Mouse (Mus musculus) intestine, embryonic 15.5 days (tissue): ENCODE data around the gene Pfkfb4. TPM values are rescaled to one million over a fixed set of nuclear protein-coding genes. Genes with fewer than 3 reads are reported as not detected.

ENCODE experiments used
- ATAC-seq: fragments of 200-750 bp; cut with Nextera tagmentation; 2 replicates; pipeline ENCODE4 v1.8.0; 2017; ENCODE audit warnings: moderate TSS enrichment, moderate library complexity
- H3K27ac ChIP-seq: fragments of 300-500 bp; sonication (generic); 2 replicates; pipeline ENCODE4 v1.5.1; 2015; ENCODE audit warnings: mild to moderate bottlenecking, inconsistent platforms
- H3K27me3 ChIP-seq: fragments of 300-500 bp; sonication (generic); replicated peaks from 2 replicates; pipeline ENCODE4 v1.6.1; 2015; ENCODE audit warnings: inconsistent platforms
- H3K36me3 ChIP-seq: fragments of 300-500 bp; sonication (generic); 2 replicates; pipeline ENCODE4 v1.6.1; 2015; ENCODE audit warnings: inconsistent platforms
- H3K4me1 ChIP-seq: fragments of 300-500 bp; sonication (generic); replicated peaks from 2 replicates; pipeline ENCODE4 v1.6.1; 2015; ENCODE audit warnings: inconsistent platforms
- H3K4me2 ChIP-seq: fragments of 300-500 bp; sonication (generic); replicated peaks from 2 replicates; pipeline ENCODE4 v1.6.1; 2015; ENCODE audit warnings: mild to moderate bottlenecking, inconsistent platforms
- H3K4me3 ChIP-seq: fragments of 300-500 bp; sonication (generic); replicated peaks from 2 replicates; pipeline ENCODE4 v1.5.1; 2015; ENCODE audit warnings: inconsistent platforms
- H3K9ac ChIP-seq: fragments of 300-500 bp; sonication (generic); 2 replicates; pipeline ENCODE4 v1.6.1; 2015; ENCODE audit warnings: inconsistent platforms
- H3K9me3 ChIP-seq: fragments of 300-500 bp; sonication (generic); 2 replicates; pipeline ENCODE4 v1.6.1; 2016; ENCODE audit warnings: inconsistent platforms
- WGBS: fragments of 180-500 bp; shearing (Covaris S2); methylation state at CpG from one replicate; pipeline ENCODE4 v1.1.7; 2015; 5-methylcytosine and 5-hydroxymethylcytosine counted together
- polyA plus RNA-seq: library from polyadenylated mRNA; unstranded; fragments of >200 nt; fragmentation: Nextera tagmentation; extraction: Ambion mirVana; gene quantifications from 2 replicates; pipeline ENCODE4 v1.2.1, GENCODE M21; 2015

The Pfkfb4 gene
- polyA plus RNA-seq, 1 experiment from 2014 or later, result 11.5 TPM

GRCm38 (mm10) chr9:109021428-109021827 lies 29.9 kb downstream of the Pfkfb4 start:
- H3K4me2 ChIP-seq, result no peak overlapping the region
- no peaks in the 10 kb centered on the region for H3K9me3 ChIP-seq
- WGBS, result 80% methylated on average over 4 of the region's 4 CpGs
- H3K27ac ChIP-seq, result no peak overlapping the region
- no peak overlapping the region for H3K9ac ChIP-seq
- no peaks in the 10 kb centered on the region for H3K4me1 ChIP-seq
- no peak overlapping the region for H3K4me3 ChIP-seq
- ATAC-seq, result no peak
- H3K36me3 ChIP-seq, result no peaks in the 10 kb centered on the region
- no peaks in the 10 kb centered on the region for H3K27me3 ChIP-seq

- H3K4me2 ChIP-seq, result no peak overlapping the region
- H3K9me3 ChIP-seq, result no peaks in the 10 kb centered on the region
- WGBS, result 83% methylated on average over 17 of the region's 17 CpGs
- H3K9ac ChIP-seq, result no peak overlapping the region
- no peak overlapping the region for H3K4me3 ChIP-seq
- H3K27me3 ChIP-seq, result no peaks in the 10 kb centered on the region
- H3K36me3 ChIP-seq, result no peaks in the 10 kb centered on the region; the same call in 1 of the 2 replicates
- H3K4me1 ChIP-seq, result no peaks in the 10 kb centered on the region
- no peak overlapping the region for H3K27ac ChIP-seq
- no peak for ATAC-seq
Observed at GRCm38 (mm10) chr9:109022866-109023685, 31.5 kb downstream of the Pfkfb4 start.

DNA sequence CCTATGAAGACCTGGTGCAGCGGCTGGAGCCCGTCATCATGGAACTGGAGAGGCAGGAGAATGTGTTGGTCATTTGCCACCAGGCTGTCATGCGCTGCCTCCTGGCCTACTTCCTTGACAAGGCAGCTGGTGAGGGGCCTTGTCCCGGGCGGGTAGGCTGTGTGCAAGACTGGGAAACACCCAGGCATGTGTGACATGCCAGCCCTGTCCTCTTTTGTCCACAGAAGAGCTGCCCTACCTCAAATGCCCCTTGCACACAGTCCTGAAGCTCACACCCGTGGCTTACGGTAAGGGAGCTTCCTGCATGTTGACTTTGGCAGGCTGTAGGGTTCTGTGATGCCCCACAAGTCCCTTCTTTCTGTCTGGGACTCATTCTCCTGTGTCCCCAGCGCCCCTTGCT lies 35.9 kb downstream of the Pfkfb4 start:
- no peak for ATAC-seq
- Histone ChIP-seq H3K27me3 (no peaks in the 10 kb centered on the region), H3K36me3 (no peaks in the 10 kb centered on the region; the same call in 1 of the 2 replicates), H3K4me3 (no peak overlapping the region), H3K9ac (no peak overlapping the region), H3K4me1 (no peaks in the 10 kb centered on the region), H3K27ac (no peak overlapping the region), H3K9me3 (no peaks in the 10 kb centered on the region), H3K4me2 (no peak overlapping the region)
- 79% methylated on average over 8 of the region's 8 CpGs for WGBS

DNA sequence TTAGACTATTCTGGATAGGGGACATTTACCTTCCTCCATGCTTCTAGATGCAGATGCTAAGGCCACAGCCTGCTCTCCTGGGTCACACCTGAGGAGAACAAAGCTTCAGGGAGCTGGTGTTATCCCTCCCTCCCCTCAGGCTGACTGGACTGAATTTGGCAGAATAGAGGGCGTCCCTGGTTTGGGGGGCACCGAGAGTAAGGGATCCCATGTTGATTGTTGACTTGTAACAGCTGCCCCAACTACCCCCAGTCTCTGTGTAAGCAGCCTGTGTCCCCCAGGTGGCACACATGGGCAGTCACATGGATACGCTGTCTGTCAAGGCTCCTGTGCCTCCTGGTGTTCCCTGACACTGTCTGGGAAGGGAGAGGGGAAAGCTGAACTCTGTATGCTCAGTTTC lies 36.8 kb downstream of the Pfkfb4 start:
- Histone ChIP-seq H3K36me3 (no peaks in the 10 kb centered on the region; the same call in 1 of the 2 replicates), H3K4me3 (no peak overlapping the region), H3K27me3 (no peaks in the 10 kb centered on the region), H3K27ac (no peak overlapping the region), H3K9ac (no peak overlapping the region), H3K4me1 (no peaks in the 10 kb centered on the region), H3K4me2 (no peak overlapping the region), H3K9me3 (no peaks in the 10 kb centered on the region)
- ATAC-seq, result no peak
- WGBS, result 81% methylated on average over 3 of the region's 3 CpGs

DNA sequence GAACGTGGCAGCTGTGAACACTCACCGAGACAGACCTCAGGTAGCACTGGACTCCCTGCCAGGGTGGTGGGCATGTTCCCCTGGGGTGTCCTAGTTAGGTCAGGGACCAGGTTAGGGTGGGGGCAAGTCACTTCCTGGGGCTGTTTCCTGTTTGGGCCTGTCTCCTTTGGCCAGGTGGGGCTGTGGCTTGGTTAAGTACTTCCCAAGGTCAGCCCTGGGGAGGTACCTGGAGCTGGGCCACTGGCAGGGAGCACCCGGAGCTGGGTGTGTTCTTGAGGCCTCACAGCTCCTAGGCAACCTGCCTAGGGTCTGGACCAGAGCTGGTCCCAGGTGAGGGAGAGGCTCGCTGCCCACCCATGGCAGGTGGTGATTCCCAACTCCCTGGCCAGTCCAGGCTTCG lies 37.3 kb downstream of the Pfkfb4 start:
- H3K27ac ChIP-seq, result no peak overlapping the region

DNA sequence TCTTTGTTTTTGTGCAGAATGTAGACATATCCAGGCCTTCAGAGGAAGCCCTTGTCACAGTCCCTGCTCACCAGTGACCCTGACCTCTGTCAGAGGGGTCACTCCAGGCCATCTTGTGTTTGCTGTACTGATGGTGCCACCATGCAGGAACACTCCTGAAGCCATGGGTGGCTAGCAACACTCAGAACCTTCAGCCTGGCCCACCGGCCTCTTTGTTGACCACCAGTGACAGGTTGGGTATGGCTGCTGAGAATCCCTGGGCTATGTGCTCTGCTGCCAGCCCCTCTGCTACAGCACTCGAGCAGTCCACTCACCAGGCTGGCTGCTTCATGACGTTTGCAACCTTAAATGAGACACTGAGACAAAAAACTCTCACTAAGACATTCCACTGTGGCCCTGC lies 38.7 kb downstream of the Pfkfb4 start:
- Histone ChIP-seq H3K4me2 (no peak overlapping the region), H3K4me3 (no peak overlapping the region)
- WGBS, result 69% methylated on average over 3 of the region's 3 CpGs

More for the DNA sequence above, 37.3 kb downstream of the Pfkfb4 start:
- H3K4me1 ChIP-seq, result no peaks in the 10 kb centered on the region
- ATAC-seq, result peak; percentile 77; the same call in 1 of the 2 replicates
- H3K9ac ChIP-seq, result no peak overlapping the region
- no peak overlapping the region for H3K4me3 ChIP-seq
- H3K27me3 ChIP-seq, result no peaks in the 10 kb centered on the region
- H3K9me3 ChIP-seq, result no peaks in the 10 kb centered on the region
- WGBS, result 68% methylated on average over 5 of the region's 5 CpGs
- no peaks in the 10 kb centered on the region; the same call in 1 of the 2 replicates for H3K36me3 ChIP-seq
- H3K4me2 ChIP-seq, result no peak overlapping the region

DNA sequence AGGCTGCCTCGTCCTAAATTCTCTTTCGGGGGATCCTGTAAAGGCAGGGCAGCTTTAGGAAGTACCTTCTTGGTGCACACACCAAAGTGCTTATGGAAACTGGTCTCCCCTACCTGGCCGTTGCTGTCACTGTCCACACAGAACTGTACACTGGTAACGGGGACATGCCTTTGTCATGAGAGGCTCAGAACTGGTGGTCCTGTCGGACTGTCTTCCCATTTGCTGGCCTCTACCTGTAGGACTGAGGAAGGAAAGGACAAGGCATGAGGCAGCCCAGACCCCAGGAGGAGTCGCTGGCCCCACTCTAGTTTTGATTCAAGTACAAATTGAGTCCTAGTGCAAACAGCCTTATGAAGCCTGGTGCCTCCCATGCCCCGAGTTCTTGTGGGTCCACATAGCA lies 39.4 kb downstream of the Pfkfb4 start:
- Histone ChIP-seq H3K9ac (no peak overlapping the region), H3K4me3 (no peak overlapping the region), H3K27ac (no peak overlapping the region), H3K36me3 (no peaks in the 10 kb centered on the region; the same call in 1 of the 2 replicates), H3K4me2 (no peak overlapping the region), H3K27me3 (no peaks in the 10 kb centered on the region), H3K9me3 (no peaks in the 10 kb centered on the region), H3K4me1 (no peaks in the 10 kb centered on the region)
- ATAC-seq, result no peak
- WGBS, result 88% methylated on average over 7 of the region's 7 CpGs

More for the DNA sequence above, 38.7 kb downstream of the Pfkfb4 start:
- H3K9me3 ChIP-seq, result no peaks in the 10 kb centered on the region
- no peaks in the 10 kb centered on the region; the same call in 1 of the 2 replicates for H3K36me3 ChIP-seq
- no peak for ATAC-seq
- H3K4me1 ChIP-seq, result no peaks in the 10 kb centered on the region
- H3K27me3 ChIP-seq, result no peaks in the 10 kb centered on the region
- no peak overlapping the region for H3K9ac ChIP-seq
- no peak overlapping the region for H3K27ac ChIP-seq

DNA sequence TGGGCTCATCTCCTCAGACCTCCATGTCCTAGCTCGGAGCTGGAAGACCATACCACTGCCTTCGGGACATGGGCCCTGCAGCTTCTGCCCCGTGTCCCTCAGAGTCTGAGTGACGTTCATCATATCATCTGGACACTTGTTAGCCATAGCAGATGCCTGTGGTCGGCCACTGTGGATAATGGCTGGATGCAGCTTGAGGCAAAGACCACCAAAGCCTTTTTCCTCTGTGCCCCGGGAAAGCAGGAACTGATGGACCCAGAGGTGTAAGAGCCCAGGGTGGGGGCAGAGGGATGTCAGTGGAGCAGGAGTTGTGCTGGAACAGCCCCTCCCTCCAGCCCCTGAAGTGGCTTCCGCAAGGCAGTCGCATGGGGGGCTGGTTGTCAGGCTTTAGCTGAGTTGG lies 40.1 kb downstream of the Pfkfb4 start:
- no peak overlapping the region for H3K27ac ChIP-seq
- ATAC-seq, result no peak
- H3K4me2 ChIP-seq, result no peak overlapping the region
- H3K4me3 ChIP-seq, result no peak overlapping the region
- no peaks in the 10 kb centered on the region; the same call in 1 of the 2 replicates for H3K36me3 ChIP-seq
- no peaks in the 10 kb centered on the region for H3K9me3 ChIP-seq
- WGBS, result 80% methylated on average over 8 of the region's 8 CpGs
- no peaks in the 10 kb centered on the region for H3K4me1 ChIP-seq
- no peak overlapping the region for H3K9ac ChIP-seq
- no peaks in the 10 kb centered on the region for H3K27me3 ChIP-seq

- Histone ChIP-seq H3K4me2 (no peak overlapping the region), H3K27ac (no peak overlapping the region), H3K4me3 (no peak overlapping the region), H3K9me3 (no peaks in the 10 kb centered on the region), H3K27me3 (no peaks in the 10 kb centered on the region), H3K4me1 (no peaks in the 10 kb centered on the region), H3K36me3 (no peaks in the 10 kb centered on the region), H3K9ac (no peak overlapping the region)
- ATAC-seq, result no peak
- 79% methylated on average over 6 of the region's 6 CpGs for WGBS
Observed at GRCm38 (mm10) chr9:109032435-109032834, 40.9 kb downstream of the Pfkfb4 start.

DNA sequence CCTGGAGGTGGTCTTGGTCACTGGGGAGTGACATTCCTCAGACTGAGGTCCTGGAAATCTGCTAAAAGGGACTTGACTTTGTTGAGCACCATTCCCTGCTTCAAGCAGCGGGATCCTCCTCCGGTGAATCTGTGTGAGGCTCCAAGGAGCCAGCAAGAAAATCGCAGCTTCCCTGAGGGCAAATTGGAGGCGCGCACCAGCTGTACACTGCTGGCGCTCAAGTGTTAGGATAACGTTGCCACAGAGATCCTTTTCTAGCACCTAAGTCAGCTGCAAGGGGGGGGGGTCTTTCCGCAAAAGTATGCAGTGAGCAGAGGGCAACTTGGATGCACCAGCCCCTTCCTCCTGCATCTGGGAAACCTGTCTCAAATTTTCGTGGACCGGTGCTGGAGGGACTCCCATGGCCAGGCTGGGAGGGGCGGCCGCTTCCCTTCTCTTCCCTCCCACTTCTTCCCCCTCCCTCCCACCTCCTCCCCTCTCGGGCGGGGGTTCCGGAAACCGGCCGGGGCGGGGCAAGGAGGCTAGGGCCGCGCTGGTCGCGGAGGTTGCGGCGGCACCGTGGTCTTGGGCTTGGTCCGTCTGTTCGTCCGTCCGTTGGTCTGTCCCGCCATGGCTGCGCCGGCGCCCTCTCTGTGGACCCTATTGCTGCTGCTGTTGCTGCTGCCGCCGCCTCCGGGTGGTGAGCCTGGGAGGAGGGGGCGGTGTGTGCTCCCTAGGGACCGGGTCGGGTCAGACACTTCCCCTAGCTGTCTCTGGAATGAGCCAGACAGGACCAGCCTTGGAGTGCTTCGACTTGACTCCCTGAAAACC lies 46.7 kb downstream of the Pfkfb4 start, which contains the start of gene Shisa5:
Gene Shisa5 (plus strand): TSS at position 480 of the 810 bp plus-strand sequence.
- peak within 1 kb of the TSS; percentile 75 for H3K9ac ChIP-seq
- H3K27me3 ChIP-seq, result no peaks in the 10 kb centered on the region
- ATAC-seq, result peak; percentile 89
- peak within 1 kb of the TSS; percentile 78 for H3K27ac ChIP-seq
- H3K4me1 ChIP-seq, result peaks cover 28% of the 10 kb centered on the region
- H3K4me2 ChIP-seq, result peak within 1 kb of the TSS; percentile 78
- peak within 1 kb of the TSS; percentile 64 for H3K4me3 ChIP-seq
- under 1% methylated on average over 36 of the region's 40 CpGs for WGBS
- H3K9me3 ChIP-seq, result no peaks in the 10 kb centered on the region
- no peaks in the 10 kb centered on the region for H3K36me3 ChIP-seq

DNA sequence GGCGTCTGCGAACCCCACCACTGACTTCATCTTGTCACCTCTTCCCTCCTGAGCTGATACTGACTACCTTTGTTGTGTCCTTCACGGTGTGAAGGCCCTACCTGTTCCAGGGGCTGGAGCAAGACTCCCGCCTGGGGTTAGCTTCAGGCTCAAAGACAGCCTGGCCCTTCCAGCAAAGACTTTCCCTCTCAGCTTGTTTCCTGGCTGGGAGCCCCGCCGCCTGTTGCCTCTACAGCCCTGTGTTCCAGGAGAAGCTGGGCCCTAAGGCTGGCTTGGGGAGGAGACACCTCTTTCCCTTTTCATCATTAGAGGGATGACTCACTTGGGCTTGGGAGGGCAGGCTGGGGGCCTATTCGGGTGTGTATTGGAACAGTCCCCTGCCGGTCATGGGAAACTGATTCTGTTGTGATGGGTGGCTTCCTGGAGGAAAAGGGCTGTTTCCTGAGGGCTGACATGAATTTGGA lies 47.4 kb downstream of the Pfkfb4 start:
- H3K9ac ChIP-seq, result peak overlapping the region; percentile 75
- peak; percentile 35 for ATAC-seq
- H3K27me3 ChIP-seq, result no peaks in the 10 kb centered on the region
- H3K4me3 ChIP-seq, result peak overlapping the region; percentile 64
- peak overlapping the region; percentile 78 for H3K27ac ChIP-seq
- H3K4me1 ChIP-seq, result peaks cover 28% of the 10 kb centered on the region
- H3K9me3 ChIP-seq, result no peaks in the 10 kb centered on the region
- peak overlapping the region; percentile 78 for H3K4me2 ChIP-seq
- WGBS, result 12% methylated on average over 8 of the region's 8 CpGs
- H3K36me3 ChIP-seq, result no peaks in the 10 kb centered on the region

DNA sequence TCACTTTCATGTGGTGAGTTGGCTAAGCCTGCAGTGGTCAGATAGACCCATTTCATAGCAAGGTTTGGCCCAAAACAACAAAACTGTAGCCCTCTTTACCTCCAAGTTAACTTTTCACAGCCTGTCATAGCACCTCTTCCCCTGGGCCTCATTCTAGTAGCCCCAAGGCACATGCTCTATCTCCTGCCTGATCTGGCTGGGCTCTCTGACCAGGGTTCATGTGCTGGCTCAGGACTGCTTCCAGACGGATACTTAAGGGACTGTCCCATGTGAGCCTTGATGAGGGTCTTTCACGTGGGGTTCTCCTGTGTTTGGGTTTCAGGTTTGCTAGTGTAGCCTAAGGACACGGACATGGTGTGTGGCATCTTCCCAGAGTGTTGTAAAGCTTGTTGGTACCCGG lies 48.1 kb downstream of the Pfkfb4 start:
- H3K27me3 ChIP-seq, result no peaks in the 10 kb centered on the region
- peak overlapping the region; percentile 78 for H3K4me2 ChIP-seq
- no peaks in the 10 kb centered on the region for H3K9me3 ChIP-seq
- H3K36me3 ChIP-seq, result no peaks in the 10 kb centered on the region
- H3K4me3 ChIP-seq, result peak overlapping the region; percentile 64
- 0 out of 2 replicates have a peak overlapping the region, but pooled peaks have one; percentile 10 for H3K9ac ChIP-seq
- 68% methylated on average over 4 of the region's 4 CpGs for WGBS
- no peak overlapping the region for H3K27ac ChIP-seq
- H3K4me1 ChIP-seq, result peaks cover 28% of the 10 kb centered on the region
- ATAC-seq, result 0 out of 2 replicates have a peak, but pooled peaks have one; percentile 32
